Mouse (Mus musculus) midbrain, embryonic 16.5 days (tissue): Measurements from ENCODE around the gene Piezo1. TPM values are rescaled to one million over a fixed set of nuclear protein-coding genes. Genes with fewer than 3 reads are reported as not detected.

Source experiments
- ATAC-seq: fragments of 200-750 bp; cut with Nextera tagmentation; 2 replicates; pipeline ENCODE4 v1.8.0; 2017; ENCODE audit warnings: moderate TSS enrichment
- H3K27ac ChIP-seq: fragments of 300-500 bp; sonication (generic); 2 replicates; pipeline ENCODE4 v1.5.1; 2014; ENCODE audit warnings: mild to moderate bottlenecking, low read length, mixed read lengths
- H3K27me3 ChIP-seq: fragments of 300-500 bp; sonication (generic); 2 replicates; pipeline ENCODE4 v1.6.1; 2014; ENCODE audit warnings: low read depth, low read length, mixed read lengths; ENCODE audit not compliant: control insufficient read depth, insufficient read depth
- H3K36me3 ChIP-seq: fragments of 300-500 bp; sonication (generic); 2 replicates; pipeline ENCODE4 v1.6.1; 2014; ENCODE audit warnings: mild to moderate bottlenecking, low read length, moderate library complexity, mixed read lengths; ENCODE audit not compliant: control insufficient read depth, insufficient read depth
- H3K4me1 ChIP-seq: fragments of 300-500 bp; sonication (generic); 2 replicates; pipeline ENCODE4 v1.6.1; 2014; ENCODE audit warnings: mild to moderate bottlenecking, low read length, mixed read lengths; ENCODE audit not compliant: control insufficient read depth, insufficient read depth
- H3K4me2 ChIP-seq: fragments of 300-500 bp; sonication (generic); 2 replicates; pipeline ENCODE4 v1.6.1; 2014; ENCODE audit warnings: mild to moderate bottlenecking, low read length, mixed read lengths
- H3K4me3 ChIP-seq: fragments of 300-500 bp; sonication (generic); 2 replicates; pipeline ENCODE4 v1.5.1; 2014; ENCODE audit warnings: low read depth, mild to moderate bottlenecking, low read length, moderate library complexity, mixed read lengths
- H3K9ac ChIP-seq: fragments of 300-500 bp; sonication (generic); 2 replicates; pipeline ENCODE4 v1.6.1; 2014; ENCODE audit warnings: low read depth, low read length, mixed read lengths
- H3K9me3 ChIP-seq: fragments of 300-500 bp; sonication (generic); replicated peaks from 2 replicates; pipeline ENCODE4 v1.6.1; 2014; ENCODE audit warnings: mild to moderate bottlenecking, low read length, mixed read lengths; ENCODE audit not compliant: control insufficient read depth, poor library complexity, severe bottlenecking
- WGBS: fragments of 180-500 bp; shearing (Covaris S2); extraction: QIAGEN DNeasy Blood & Tissue Kit; methylation state at CpG from one replicate; pipeline ENCODE4 v1.1.7; 2014; 5-methylcytosine and 5-hydroxymethylcytosine counted together
- polyA plus RNA-seq: library from polyadenylated mRNA; unstranded; fragments of >200 nt; fragmentation: Nextera tagmentation; extraction: Ambion mirVana; gene quantifications from 2 replicates; pipeline ENCODE4 v1.2.1, GENCODE M21; 2015

The Piezo1 gene
- polyA plus RNA-seq, 1 experiment from 2014 or later = 1.8 TPM

- ATAC-seq = no peak
- 83% methylated on average over 6 of the region's 6 CpGs for WGBS
- H3K4me2 ChIP-seq = no peak overlapping the region
These were observed 26.1 kb downstream of the Piezo1 start for GRCm38 (mm10) chr8:122525004-122525403.

DNA sequence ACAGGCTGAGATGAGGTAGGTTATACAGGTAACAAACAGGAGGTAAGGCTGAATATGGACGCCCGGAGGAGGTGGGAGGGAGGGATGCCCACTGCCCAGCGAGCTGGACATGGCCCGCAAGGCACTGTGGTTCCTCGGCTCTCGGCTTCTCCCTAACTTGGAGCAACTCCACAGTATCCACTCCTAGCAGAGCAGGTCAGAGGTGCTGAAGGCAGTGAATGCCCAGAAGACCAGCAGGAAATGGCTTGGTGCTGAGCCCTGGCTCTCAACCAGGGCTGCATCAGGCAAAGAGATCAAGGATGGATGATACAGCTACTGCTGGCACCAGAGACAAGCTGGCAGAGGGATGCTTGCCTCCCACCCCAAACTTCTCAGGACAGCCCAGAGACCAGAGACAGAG lies 26.6 kb downstream of the Piezo1 start:
- no peaks in the 10 kb centered on the region for H3K9me3 ChIP-seq
- H3K27ac ChIP-seq = no peak overlapping the region
- H3K4me1 ChIP-seq = peaks cover 14% of the 10 kb centered on the region; the same call in 1 of the 2 replicates
- no peaks in the 10 kb centered on the region for H3K36me3 ChIP-seq
- H3K4me2 ChIP-seq = no peak overlapping the region
- no peak overlapping the region for H3K9ac ChIP-seq
- no peak; the same call in 1 of the 2 replicates for ATAC-seq
- no peak overlapping the region for H3K4me3 ChIP-seq
- H3K27me3 ChIP-seq = no peaks in the 10 kb centered on the region
- WGBS = 79% methylated on average over 6 of the region's 6 CpGs

More at GRCm38 (mm10) chr8:122525004-122525403, 26.1 kb downstream of the Piezo1 start:
- no peaks in the 10 kb centered on the region for H3K27me3 ChIP-seq
- no peak overlapping the region for H3K9ac ChIP-seq
- H3K4me1 ChIP-seq = peaks cover 14% of the 10 kb centered on the region; the same call in 1 of the 2 replicates
- H3K9me3 ChIP-seq = no peaks in the 10 kb centered on the region
- no peak overlapping the region for H3K4me3 ChIP-seq
- H3K27ac ChIP-seq = no peak overlapping the region
- H3K36me3 ChIP-seq = no peaks in the 10 kb centered on the region

DNA sequence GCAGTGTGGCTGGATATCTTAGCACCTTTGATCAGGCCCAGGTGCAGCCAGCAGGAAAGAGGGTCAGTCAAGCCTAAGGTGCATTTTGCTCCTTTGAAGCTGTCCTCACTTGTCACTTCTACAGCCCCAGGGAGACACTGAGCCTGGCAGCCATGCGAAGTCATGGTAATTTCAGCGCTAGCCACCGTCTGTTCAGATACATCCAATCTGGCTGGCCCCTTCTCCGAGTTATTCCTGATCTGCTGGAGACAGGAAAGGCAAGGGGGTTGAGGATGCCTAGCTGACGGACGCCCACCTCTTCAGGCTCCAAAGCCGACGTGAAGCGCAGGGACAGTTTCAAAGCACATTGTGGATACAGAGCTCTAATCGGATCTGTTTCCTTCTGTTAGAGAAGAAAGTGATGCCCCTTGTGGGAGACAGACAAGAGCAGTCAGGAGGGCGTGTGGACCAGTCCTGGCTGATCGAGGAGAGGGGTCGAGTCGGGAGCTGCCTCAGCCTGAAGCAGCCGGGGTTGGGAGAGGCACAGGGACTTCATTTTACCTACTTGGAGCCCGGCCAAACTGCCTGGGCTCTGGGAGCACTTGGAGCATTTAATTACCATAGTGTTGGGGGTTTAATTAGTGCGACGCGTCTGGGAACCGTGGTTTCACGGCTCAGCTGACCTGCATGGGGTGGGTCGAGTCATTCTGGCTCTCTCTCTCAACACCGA lies 27.3 kb downstream of the Piezo1 start:
- no peaks in the 10 kb centered on the region for H3K36me3 ChIP-seq
- H3K4me3 ChIP-seq = no peak overlapping the region
- H3K27ac ChIP-seq = peak overlapping the region; percentile 36
- ATAC-seq = no peak
- no peaks in the 10 kb centered on the region for H3K27me3 ChIP-seq
- 7% methylated on average over 23 of the region's 23 CpGs for WGBS
- H3K4me2 ChIP-seq = peak overlapping the region; percentile 1; the same call in 1 of the 2 replicates
- peaks cover 14% of the 10 kb centered on the region; the same call in 1 of the 2 replicates for H3K4me1 ChIP-seq
- no peaks in the 10 kb centered on the region for H3K9me3 ChIP-seq
- H3K9ac ChIP-seq = peak overlapping the region; percentile 11; the same call in 1 of the 2 replicates

- no peaks in the 10 kb centered on the region for H3K36me3 ChIP-seq
- WGBS = 61% methylated on average over 14 of the region's 14 CpGs
- no peaks in the 10 kb centered on the region for H3K27me3 ChIP-seq
- no peak overlapping the region for H3K4me2 ChIP-seq
- ATAC-seq = no peak
- 0 out of 2 replicates have a peak overlapping the region, but pooled peaks have one; percentile 20 for H3K9ac ChIP-seq
- no peaks in the 10 kb centered on the region for H3K9me3 ChIP-seq
- peaks cover 14% of the 10 kb centered on the region; the same call in 1 of the 2 replicates for H3K4me1 ChIP-seq
- no peak overlapping the region for H3K4me3 ChIP-seq
- H3K27ac ChIP-seq = 0 out of 2 replicates have a peak overlapping the region, but pooled peaks have one; percentile 11
These were observed 28.1 kb downstream of the Piezo1 start for GRCm38 (mm10) chr8:122522796-122523651.

DNA sequence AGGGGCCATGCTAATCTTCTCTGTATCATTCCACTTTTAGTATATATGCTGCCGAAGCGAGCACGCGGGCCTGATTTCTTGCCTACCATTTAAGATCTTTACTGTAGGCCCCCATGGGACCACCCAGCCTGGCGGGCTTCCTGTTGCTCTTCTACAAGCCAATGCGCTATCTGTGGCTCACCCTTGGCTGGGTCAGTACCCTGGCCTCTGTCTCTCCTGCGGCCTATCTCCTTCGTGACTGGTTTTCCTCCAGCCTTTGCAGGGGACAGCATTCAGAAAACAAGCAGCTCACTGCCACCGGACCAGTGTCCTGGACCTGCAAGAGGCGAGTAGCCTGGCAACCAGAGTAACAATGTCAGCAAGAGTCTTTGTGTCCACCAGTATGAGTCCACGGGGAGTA lies 30.5 kb downstream of the Piezo1 start:
- Histone ChIP-seq H3K9ac (no peak overlapping the region), H3K27me3 (no peaks in the 10 kb centered on the region), H3K27ac (no peak overlapping the region), H3K4me3 (no peak overlapping the region), H3K4me2 (no peak overlapping the region), H3K4me1 (peaks cover 17% of the 10 kb centered on the region; the same call in 1 of the 2 replicates), H3K9me3 (no peaks in the 10 kb centered on the region), H3K36me3 (no peaks in the 10 kb centered on the region)
- ATAC-seq = no peak
- WGBS = 80% methylated on average over 11 of the region's 11 CpGs

DNA sequence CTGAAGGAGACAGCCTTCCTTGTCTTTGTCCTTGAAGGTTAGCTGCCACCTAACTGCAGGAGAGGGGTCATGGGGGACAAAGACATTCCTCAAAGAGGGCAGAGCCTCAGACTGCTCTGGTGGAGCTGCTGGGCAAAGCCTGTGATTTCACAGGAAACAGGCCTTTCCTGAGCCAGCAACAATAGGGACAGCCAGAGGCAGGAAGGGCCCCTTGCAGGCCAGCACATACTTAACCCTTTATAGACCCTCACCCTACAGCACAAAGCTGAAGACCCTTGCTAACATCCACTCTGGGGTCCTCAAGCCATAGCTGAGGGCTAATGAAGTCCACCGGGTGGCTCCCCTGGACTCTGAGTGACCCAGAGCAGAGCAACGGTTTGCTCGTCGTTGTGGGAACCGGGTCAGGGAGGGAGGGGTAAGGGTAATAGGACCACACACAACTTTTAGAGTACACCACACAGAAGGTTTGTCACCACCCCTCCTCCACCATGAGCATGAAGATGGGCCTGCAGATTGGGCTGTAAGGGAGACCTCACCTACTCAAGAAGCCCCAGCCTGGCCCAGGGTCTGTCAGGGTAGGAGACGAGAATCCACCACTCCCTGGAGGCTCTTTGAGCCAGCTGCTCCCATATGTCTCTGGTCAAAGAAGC lies 33.5 kb downstream of the Piezo1 start:
- no peak overlapping the region for H3K9ac ChIP-seq
- 36% methylated on average over 6 of the region's 6 CpGs for WGBS
- ATAC-seq = no peak

GRCm38 (mm10) chr8:122515699-122516098 lies 35.4 kb downstream of the Piezo1 start:
- 93% methylated on average over 14 of the region's 14 CpGs for WGBS

More for the DNA sequence above, 33.5 kb downstream of the Piezo1 start:
- Histone ChIP-seq H3K4me3 (no peak overlapping the region), H3K4me1 (peaks cover 3% of the 10 kb centered on the region; the same call in 1 of the 2 replicates), H3K4me2 (no peak overlapping the region), H3K9me3 (no peaks in the 10 kb centered on the region), H3K27ac (no peak overlapping the region), H3K36me3 (no peaks in the 10 kb centered on the region), H3K27me3 (no peaks in the 10 kb centered on the region)

DNA sequence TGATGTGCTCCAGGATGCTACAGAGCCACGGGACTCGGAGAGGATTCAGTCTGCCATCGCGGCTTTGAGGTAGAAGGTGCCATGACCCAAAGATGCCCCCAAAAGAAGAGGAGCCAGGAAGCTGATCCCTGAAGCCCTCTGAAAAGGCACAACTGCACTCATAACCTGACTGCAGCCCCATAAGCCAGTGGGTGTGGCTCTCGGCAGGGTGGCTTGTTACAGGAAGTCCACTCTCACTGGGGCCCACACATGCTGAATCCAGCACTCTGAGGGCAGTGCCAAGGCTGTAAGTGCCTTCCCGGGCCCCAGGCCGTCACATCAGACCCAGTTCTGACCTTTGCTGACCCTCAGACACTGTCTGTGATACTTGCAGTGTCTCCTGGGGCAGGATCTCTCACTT lies 38.7 kb downstream of the Piezo1 start:
- no peak for ATAC-seq
- Histone ChIP-seq H3K27me3 (no peaks in the 10 kb centered on the region), H3K36me3 (no peaks in the 10 kb centered on the region), H3K9ac (no peak overlapping the region), H3K4me1 (no peaks in the 10 kb centered on the region), H3K4me3 (no peak overlapping the region), H3K27ac (no peak overlapping the region), H3K4me2 (no peak overlapping the region), H3K9me3 (no peaks in the 10 kb centered on the region)
- WGBS = 82% methylated on average over 7 of the region's 7 CpGs

More at GRCm38 (mm10) chr8:122515699-122516098, 35.4 kb downstream of the Piezo1 start:
- ATAC-seq = no peak
- H3K36me3 ChIP-seq = no peaks in the 10 kb centered on the region
- H3K4me1 ChIP-seq = peaks cover 3% of the 10 kb centered on the region; the same call in 1 of the 2 replicates
- H3K27ac ChIP-seq = no peak overlapping the region
- H3K27me3 ChIP-seq = no peaks in the 10 kb centered on the region
- no peaks in the 10 kb centered on the region for H3K9me3 ChIP-seq
- no peak overlapping the region for H3K9ac ChIP-seq
- no peak overlapping the region for H3K4me3 ChIP-seq
- H3K4me2 ChIP-seq = no peak overlapping the region
